Comparison of ENCODE assay signal across 19 mouse cellular contexts in the genomic region with DNA sequence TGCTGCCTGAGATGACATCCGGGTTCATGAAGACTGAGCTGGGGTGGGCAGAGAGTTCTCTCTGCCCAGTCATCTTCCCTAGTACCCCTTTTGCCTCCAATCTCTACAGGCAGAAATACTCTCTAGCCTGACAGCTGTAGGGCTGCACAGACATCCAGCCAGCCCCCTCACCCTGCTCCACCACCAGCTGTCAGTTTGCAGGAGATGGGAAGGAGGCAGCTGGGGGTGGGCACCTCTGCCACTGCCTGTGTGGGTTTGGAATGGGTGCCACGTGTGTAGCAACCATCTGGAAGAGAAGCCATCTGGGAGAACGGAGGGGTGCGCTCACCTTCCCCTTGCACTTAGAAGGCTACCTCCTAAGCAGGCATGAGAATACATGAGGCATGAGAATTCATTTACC. TPM values are rescaled to one million over a fixed set of nuclear protein-coding genes. Genes with fewer than 3 reads are reported as not detected.
A peak's percentile ranks its signal among the peaks of the same experiment; 100 is the strongest.
DNase-seq lines count a peak whose midpoint lies in the region; ATAC-seq lines count a peak whose summit lies in the region.
"Had no signal": no experiment of that assay in that cellular context is flagged by ENCODE, and none has a peak within 500 bp of the region (broad histone marks: within the 10 kb centered on the region; RNA-seq: fewer than 3 reads in every experiment).

No protein-coding gene starts in this region.

- WGBS in heart, embryonic 16.5 days: 73% methylated on average over 4 of the region's 4 CpGs
- WGBS in liver, embryonic 12.5 days (ENCODE audit: insufficient replicate concordance): 67% methylated on average over 4 of the region's 4 CpGs

- ATAC-seq in heart, embryonic 16.5 days (replicated peaks; ENCODE audit: extremely low read depth, insufficient read depth, low FRiP score): 0 out of 2 replicates have a peak, but pooled peaks have one; percentile 5
- no peak for ATAC-seq in liver, embryonic 12.5 days
- ATAC-seq in megakaryocyte progenitor cell, adult 5-6 weeks (replicated peaks; ENCODE audit: poor library complexity): no peak

- H3K9me3 ChIP-seq in heart, embryonic 16.5 days (replicated peaks; ENCODE audit: control insufficient read depth, low read length): no peaks in the 10 kb centered on the region
- no peaks in the 10 kb centered on the region for H3K9me3 ChIP-seq in liver, embryonic 12.5 days (replicated peaks)
- H3K9me3 ChIP-seq: G1E; hindbrain, embryonic 15.5 days; lung, embryonic 15.5 days had no signal

- no peak overlapping the region for H3K4me3 ChIP-seq in heart, embryonic 16.5 days (ENCODE audit: low read length)
- no peak overlapping the region for H3K4me3 ChIP-seq in liver, embryonic 12.5 days
- H3K4me3 ChIP-seq: hindbrain, embryonic 15.5 days; lung, embryonic 15.5 days; myocyte had no signal

- H3K4me1 ChIP-seq in heart, embryonic 16.5 days (ENCODE audit: control insufficient read depth, insufficient read depth, low read length): no peaks in the 10 kb centered on the region
- H3K4me1 ChIP-seq in liver, embryonic 12.5 days: no peaks in the 10 kb centered on the region
- H3K4me1 ChIP-seq: hindbrain, embryonic 15.5 days; lung, embryonic 15.5 days had no signal

- intact Hi-C loops in left cerebral cortex, postnatal 4 days (cut with DNase I): no loop called here

- no peak overlapping the region; the same call in 1 of the 2 replicates for H3K27ac ChIP-seq in heart, embryonic 16.5 days (ENCODE audit: low read length)
- H3K27ac ChIP-seq in liver, embryonic 12.5 days: no peak overlapping the region
- H3K27ac ChIP-seq: hindbrain, embryonic 15.5 days; lung, embryonic 15.5 days had no signal

- no peak for DNase-seq in heart, adult 18-20 months
- peak; percentile 66 for DNase-seq in layer of hippocampus, adult 9-11 months
- peak; percentile 19 for DNase-seq in left cerebral cortex, postnatal 4 days
- peak; percentile 75 for DNase-seq in thymus, postnatal 14 days
- DNase-seq in cerebellum, postnatal 36 days: no peak
- DNase-seq: adrenal gland, postnatal 36 days; cerebellum, adult 11 months; gastrocnemius, postnatal 14 days had no signal

- no peaks in the 10 kb centered on the region; the same call in 1 of the 2 replicates for H3K27me3 ChIP-seq in heart, embryonic 16.5 days (ENCODE audit: control insufficient read depth, insufficient read depth, low read length)
- H3K27me3 ChIP-seq in liver, embryonic 12.5 days (replicated peaks): peaks cover 13% of the 10 kb centered on the region
- H3K27me3 ChIP-seq: hindbrain, embryonic 15.5 days; lung, embryonic 15.5 days had no signal

- H3K36me3 ChIP-seq in heart, embryonic 16.5 days (ENCODE audit: control insufficient read depth, insufficient read depth): no peaks in the 10 kb centered on the region
- H3K36me3 ChIP-seq in liver, embryonic 12.5 days: no peaks in the 10 kb centered on the region
- H3K36me3 ChIP-seq: G1E; hindbrain, embryonic 15.5 days; lung, embryonic 15.5 days had no signal

- H3K4me2 ChIP-seq in heart, embryonic 16.5 days (ENCODE audit: low read depth, low read length): no peak overlapping the region
- no peak overlapping the region for H3K4me2 ChIP-seq in liver, embryonic 12.5 days
- H3K4me2 ChIP-seq: hindbrain, embryonic 15.5 days; lung, embryonic 15.5 days had no signal

- H3K9ac ChIP-seq in heart, embryonic 16.5 days (ENCODE audit: low read length): no peak overlapping the region
- no peak overlapping the region for H3K9ac ChIP-seq in liver, embryonic 12.5 days
- H3K9ac ChIP-seq: hindbrain, embryonic 15.5 days; lung, embryonic 15.5 days had no signal

RNA-seq across cellular contexts. Expression of gene BC049352, which starts 3.4 kb away (rescaled TPM):
- polyA plus RNA-seq in heart, embryonic 16.5 days (2015; fragmentation: Nextera tagmentation; extraction: Ambion mirVana): 0.13 TPM in 1 of 2 replicates, not detected in the other
- under 1 TPM in 1 of 2 experiments, not detected in 1; 0.41 TPM for total RNA-seq in heart, adult 18-20 months (2021)
- total RNA-seq in left cerebral cortex, postnatal 4 days (2021): not detected
- polyA plus RNA-seq in liver, embryonic 12.5 days (2016; fragmentation: Nextera tagmentation; extraction: Ambion mirVana): 0.10 TPM in 1 of 2 replicates, not detected in the other
- total RNA-seq in megakaryocyte progenitor cell, adult 5-6 weeks (2015): not detected in 2 replicates
- not detected in 2 replicates for total RNA-seq in megakaryocyte progenitor cell, adult 5-6 weeks (2017)
- polyA plus RNA-seq: G1E; heart, embryonic 14.5 days; hindbrain, embryonic 15.5 days; kidney, embryonic 16.5 days; limb, embryonic 14.5 days; lung, embryonic 15.5 days; myocyte; stomach, embryonic 16.5 days had no signal

RNA-seq across cellular contexts. Expression of gene Tmprss4, which starts 18.6 kb away (rescaled TPM):
- polyA plus RNA-seq in heart, embryonic 16.5 days (2015; fragmentation: Nextera tagmentation; extraction: Ambion mirVana): 0.79 and 1.4 TPM in 2 replicates
- total RNA-seq in heart, adult 18-20 months (2021): under 1 TPM in 1 of 2 experiments, not detected in 1; 0.13 TPM
- total RNA-seq in left cerebral cortex, postnatal 4 days (2021): not detected
- polyA plus RNA-seq in liver, embryonic 12.5 days (2016; fragmentation: Nextera tagmentation; extraction: Ambion mirVana): not detected in 2 replicates
- 0.05 TPM in 1 of 2 replicates, not detected in the other for total RNA-seq in megakaryocyte progenitor cell, adult 5-6 weeks (2015)
- 0.41 TPM in 1 of 2 replicates, not detected in the other for total RNA-seq in megakaryocyte progenitor cell, adult 5-6 weeks (2017)
- total RNA-seq: adrenal gland, postnatal 36 days; gastrocnemius, postnatal 14 days had no signal
- polyA plus RNA-seq: G1E; heart, embryonic 14.5 days; myocyte had no signal

RNA-seq across cellular contexts. Expression of gene Scn4b, which starts 47.1 kb away (rescaled TPM):
- 0.75 and 1.6 TPM in 2 replicates for polyA plus RNA-seq in heart, embryonic 16.5 days (2015; fragmentation: Nextera tagmentation; extraction: Ambion mirVana)
- 10 to 100 TPM; 29.9 to 30.4 TPM for total RNA-seq in heart, adult 18-20 months (2021)
- total RNA-seq in left cerebral cortex, postnatal 4 days (2021): under 1 TPM; 0.70 to 0.89 TPM
- 0.25 and 0.33 TPM in 2 replicates for polyA plus RNA-seq in liver, embryonic 12.5 days (2016; fragmentation: Nextera tagmentation; extraction: Ambion mirVana)
- total RNA-seq in megakaryocyte progenitor cell, adult 5-6 weeks (2015): not detected in 2 replicates
- total RNA-seq in megakaryocyte progenitor cell, adult 5-6 weeks (2017): not detected in 2 replicates
- polyA plus RNA-seq: G1E; heart, embryonic 14.5 days; myocyte had no signal

Comparison
In these comparisons a context has a peak if more than half of its experiments do, and no peak if none do; other contexts are left out.
1. DNase-seq: peak in layer of hippocampus, adult 9-11 months (single experiment), left cerebral cortex, postnatal 4 days (single experiment) and thymus, postnatal 14 days (single experiment); none in heart, adult 18-20 months (0 of 2) and cerebellum, postnatal 36 days (0 of 2).
2. RNA of gene Scn4b, which starts 47.1 kb away (total RNA-seq): 29.9 to 30.4 TPM in heart, adult 18-20 months; 0.70 to 0.89 TPM in left cerebral cortex, postnatal 4 days and not detected in megakaryocyte progenitor cell, adult 5-6 weeks; every median in the first group is over 10 times any median in the second.